Mouse (Mus musculus) intestine, embryonic 16.5 days (tissue): Measurements from ENCODE around the gene Ankrd13d. TPM values are rescaled to one million over a fixed set of nuclear protein-coding genes. Genes with fewer than 3 reads are reported as not detected.
"Not testable (repeated sequence)": the region's sequence is repeated elsewhere in the genome, so short reads cannot be mapped to it uniquely, and the experiment has no call there.

Experiments
- ATAC-seq: fragments of 200-750 bp; cut with Nextera tagmentation; 2 replicates; pipeline ENCODE4 v1.8.0; 2017; ENCODE audit warnings: moderate TSS enrichment, moderate library complexity
- H3K27ac ChIP-seq: fragments of 300-500 bp; sonication (generic); 2 replicates; pipeline ENCODE4 v1.5.1; 2014; ENCODE audit warnings: mild to moderate bottlenecking, low read length
- H3K27me3 ChIP-seq: fragments of 300-500 bp; sonication (generic); replicated peaks from 2 replicates; pipeline ENCODE4 v1.6.1; 2014; ENCODE audit warnings: low read length, control low read depth, mixed read lengths; ENCODE audit not compliant: control insufficient read depth, insufficient read depth
- H3K36me3 ChIP-seq: fragments of 300-500 bp; sonication (generic); 2 replicates; pipeline ENCODE4 v1.6.1; 2014; ENCODE audit warnings: low read length, control low read depth; ENCODE audit not compliant: control insufficient read depth, insufficient read depth
- H3K4me1 ChIP-seq: fragments of 300-500 bp; sonication (generic); 2 replicates; pipeline ENCODE4 v1.6.1; 2014; ENCODE audit warnings: low read length, control low read depth, mixed read lengths; ENCODE audit not compliant: control insufficient read depth, insufficient read depth
- H3K4me2 ChIP-seq: fragments of 300-500 bp; sonication (generic); 2 replicates; pipeline ENCODE4 v1.6.1; 2014; ENCODE audit warnings: low read depth, low read length, control low read depth
- H3K4me3 ChIP-seq: fragments of 300-500 bp; sonication (generic); 2 replicates; pipeline ENCODE4 v1.5.1; 2014; ENCODE audit warnings: mild to moderate bottlenecking, low read length
- H3K9ac ChIP-seq: fragments of 300-500 bp; sonication (generic); 2 replicates; pipeline ENCODE4 v1.6.1; 2014; ENCODE audit warnings: low read depth, low read length
- H3K9me3 ChIP-seq: fragments of 300-500 bp; sonication (generic); 2 replicates; pipeline ENCODE4 v1.6.1; 2016; ENCODE audit warnings: low read length, control low read depth; ENCODE audit not compliant: control insufficient read depth
- WGBS: fragments of 180-500 bp; shearing (Covaris S2); extraction: QIAGEN DNeasy Blood & Tissue Kit; methylation state at CpG from one replicate; pipeline ENCODE4 v1.1.7; 2014; 5-methylcytosine and 5-hydroxymethylcytosine counted together
- polyA plus RNA-seq: library from polyadenylated mRNA; unstranded; fragments of >200 nt; fragmentation: Nextera tagmentation; extraction: Ambion mirVana; gene quantifications from 2 replicates; pipeline ENCODE4 v1.2.1, GENCODE M21; 2015

Gene Ankrd13d
- polyA plus RNA-seq, 1 experiment from 2014 or later = 4.6 TPM

DNA sequence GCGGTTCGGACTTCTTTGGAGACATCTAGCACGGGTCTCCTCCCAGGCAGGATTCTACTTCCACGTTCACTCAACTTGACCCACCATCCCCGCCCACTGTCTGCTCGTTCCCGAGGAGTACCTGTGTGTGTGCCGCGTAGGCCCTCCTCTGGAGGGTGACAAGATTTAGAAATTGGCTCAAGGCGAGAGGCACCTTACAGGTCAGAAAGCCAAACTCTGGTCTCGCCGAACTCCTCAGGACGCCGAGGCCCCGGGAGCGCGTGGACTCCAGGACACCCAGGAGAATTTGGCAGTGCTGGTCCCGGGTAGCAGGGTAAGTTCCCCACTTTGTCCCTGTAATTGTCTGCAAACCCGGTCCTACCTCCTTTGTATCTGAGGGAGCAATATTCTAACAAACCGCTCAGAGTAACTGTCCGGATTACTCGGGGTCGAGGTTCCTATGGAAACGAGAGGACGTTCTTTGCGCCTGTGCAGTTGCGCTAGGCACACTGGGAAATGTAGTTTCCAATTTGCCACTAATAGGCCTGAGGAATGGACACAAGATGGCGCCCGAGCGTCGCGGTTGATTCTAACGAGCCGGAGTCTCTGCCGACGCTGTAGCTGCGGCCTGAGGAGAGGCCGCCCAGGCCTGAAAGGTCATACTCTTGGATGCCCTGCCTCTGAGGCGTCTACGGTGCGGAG lies 25.6 kb downstream of the Ankrd13d start:
- under 1% methylated on average over 41 of the region's 41 CpGs for WGBS

DNA sequence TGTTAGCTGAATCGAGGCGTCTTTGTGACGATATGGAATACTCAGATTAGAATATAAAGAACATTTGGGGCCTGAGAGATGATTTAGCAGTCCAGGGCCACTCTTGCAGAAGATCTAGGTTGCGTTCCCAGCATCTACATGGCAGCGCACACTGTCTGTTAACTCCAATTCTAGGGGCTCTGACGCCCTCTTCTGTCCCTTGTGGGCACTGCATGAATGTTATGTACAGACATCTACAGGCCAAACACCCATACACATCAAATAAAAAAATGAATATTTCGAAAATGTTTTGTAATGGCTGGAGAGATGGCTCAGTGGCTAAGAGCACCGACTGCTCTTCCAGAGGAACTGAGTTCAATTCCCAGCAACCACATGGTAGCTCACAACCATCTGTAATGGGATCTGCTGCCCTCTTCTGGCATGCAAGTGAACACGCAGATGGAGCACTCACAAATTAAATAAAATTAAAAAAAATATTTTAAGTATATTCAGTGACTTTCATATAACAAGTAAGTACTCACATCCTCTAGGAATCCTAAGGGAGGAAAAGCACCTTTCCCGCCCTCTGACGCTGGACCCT lies 27.3 kb downstream of the Ankrd13d start:
- no peak overlapping the region for H3K27ac ChIP-seq
- no peak for ATAC-seq
- peaks cover 5% of the 10 kb centered on the region; the same call in 1 of the 2 replicates for H3K4me1 ChIP-seq

More for the DNA sequence above, 25.6 kb downstream of the Ankrd13d start:
- Histone ChIP-seq H3K4me3 (peak overlapping the region; percentile 62), H3K4me2 (peak overlapping the region; percentile 76), H3K4me1 (peaks cover 5% of the 10 kb centered on the region; the same call in 1 of the 2 replicates), H3K27ac (no peak overlapping the region), H3K36me3 (no peaks in the 10 kb centered on the region), H3K9me3 (no peaks in the 10 kb centered on the region), H3K27me3 (no peaks in the 10 kb centered on the region), H3K9ac (peak overlapping the region; percentile 66)
- peak; percentile 88 for ATAC-seq

DNA sequence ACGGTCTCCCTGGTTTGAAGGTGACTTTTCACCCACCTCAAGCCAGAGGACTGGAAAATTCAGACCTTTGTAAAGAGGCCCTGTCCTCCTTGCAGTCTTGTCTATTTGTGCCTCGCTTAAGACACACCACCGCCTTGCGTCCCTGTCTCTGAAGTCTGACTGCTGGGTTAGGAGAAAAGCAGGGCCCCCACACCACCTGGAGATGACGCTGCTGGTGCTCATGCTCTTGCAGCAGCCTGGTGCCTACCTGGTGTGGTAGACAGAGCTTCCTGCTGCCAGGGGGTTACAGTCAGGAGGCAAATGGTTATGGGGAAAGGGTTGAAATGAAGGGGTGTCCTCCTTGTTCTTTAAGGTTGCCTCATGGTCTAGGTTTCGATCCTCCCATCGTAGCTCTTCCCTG lies 28.7 kb downstream of the Ankrd13d start:
- H3K9me3 ChIP-seq = no peaks in the 10 kb centered on the region
- 90% methylated on average over 7 of the region's 7 CpGs for WGBS

More for the DNA sequence above, 27.3 kb downstream of the Ankrd13d start:
- H3K4me2 ChIP-seq = no peak overlapping the region
- H3K9me3 ChIP-seq = no peaks in the 10 kb centered on the region
- no peaks in the 10 kb centered on the region for H3K27me3 ChIP-seq
- no peak overlapping the region for H3K4me3 ChIP-seq
- no peaks in the 10 kb centered on the region for H3K36me3 ChIP-seq
- 76% methylated on average over 11 of the region's 11 CpGs for WGBS
- H3K9ac ChIP-seq = no peak overlapping the region

DNA sequence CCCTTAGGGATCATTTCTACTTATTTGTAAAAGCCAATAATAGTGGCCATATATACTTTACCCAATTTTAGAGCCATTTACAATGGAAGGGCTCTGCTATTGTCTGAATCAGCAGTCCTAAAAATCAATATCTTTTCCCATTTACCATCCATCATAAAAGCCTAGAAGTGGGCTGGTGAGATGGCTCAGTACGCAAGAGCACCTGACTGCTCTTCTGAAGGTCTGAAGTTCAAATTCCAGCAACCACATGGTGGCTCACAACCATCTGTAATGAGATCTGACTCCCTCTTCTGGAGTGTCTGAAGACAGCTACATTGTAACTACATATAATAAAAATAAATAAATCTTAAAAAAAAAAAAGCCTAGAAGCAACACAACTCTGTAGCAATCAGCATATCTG lies 34.3 kb downstream of the Ankrd13d start:
- not testable (repeated sequence) for H3K27me3 ChIP-seq, H3K9me3 ChIP-seq, H3K4me2 ChIP-seq, H3K9ac ChIP-seq, H3K4me1 ChIP-seq, H3K36me3 ChIP-seq, H3K27ac ChIP-seq, H3K4me3 ChIP-seq
- ATAC-seq = peak; percentile 80
- WGBS = 49% methylated on average over 1 of the region's 1 CpGs

More for the DNA sequence above, 28.7 kb downstream of the Ankrd13d start:
- ATAC-seq = no peak
- Histone ChIP-seq H3K4me2 (no peak overlapping the region), H3K27ac (no peak overlapping the region), H3K36me3 (no peaks in the 10 kb centered on the region), H3K9ac (no peak overlapping the region), H3K4me1 (peaks cover 5% of the 10 kb centered on the region; the same call in 1 of the 2 replicates), H3K4me3 (no peak overlapping the region), H3K27me3 (no peaks in the 10 kb centered on the region)

DNA sequence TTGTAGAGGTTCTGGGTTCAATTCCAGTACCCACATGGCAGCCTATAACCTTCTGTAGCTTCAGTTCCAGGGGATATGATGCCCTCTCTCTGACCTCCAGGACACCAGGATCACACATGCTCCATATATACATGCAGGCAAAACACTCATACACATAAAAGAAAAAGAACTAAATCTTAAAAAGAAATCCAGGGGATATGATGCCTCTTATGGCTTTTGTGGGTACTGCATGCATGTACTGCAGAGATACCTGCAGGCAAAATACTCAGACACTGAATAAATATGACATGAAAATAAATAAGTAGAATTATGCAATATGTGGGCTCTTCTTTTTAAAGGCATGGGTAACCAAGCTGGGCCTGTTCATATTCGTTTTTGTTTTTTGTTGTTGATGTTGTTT lies 35.9 kb downstream of the Ankrd13d start:
- Histone ChIP-seq H3K9ac (no peak overlapping the region), H3K36me3 (no peaks in the 10 kb centered on the region), H3K27me3 (no peaks in the 10 kb centered on the region), H3K9me3 (no peaks in the 10 kb centered on the region), H3K27ac (no peak overlapping the region), H3K4me3 (no peak overlapping the region), H3K4me2 (no peak overlapping the region), H3K4me1 (no peaks in the 10 kb centered on the region)
- 60% methylated on average over 1 of the region's 1 CpGs for WGBS
- no peak for ATAC-seq

DNA sequence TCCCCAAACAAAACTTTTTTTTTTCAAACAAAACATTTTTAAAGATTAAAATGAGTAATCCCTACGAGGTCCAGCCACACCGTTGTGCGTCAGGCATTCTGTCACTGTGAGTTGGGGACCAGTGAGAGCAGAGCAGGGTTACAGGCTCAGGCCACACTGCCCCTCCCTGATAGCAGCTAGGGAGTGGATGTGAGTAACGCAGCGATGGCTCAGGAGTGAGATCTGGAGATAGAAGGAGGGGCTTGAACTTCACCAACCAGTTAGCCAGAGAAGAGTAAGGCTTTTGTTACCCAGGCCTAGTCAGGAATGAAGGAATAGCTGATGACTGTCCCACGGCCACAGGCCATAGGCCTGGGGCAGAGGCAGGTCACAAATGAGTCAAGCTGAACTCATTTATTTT lies 38.2 kb downstream of the Ankrd13d start:
- H3K4me3 ChIP-seq = no peak overlapping the region
- H3K9me3 ChIP-seq = no peaks in the 10 kb centered on the region
- no peak overlapping the region for H3K9ac ChIP-seq
- H3K4me2 ChIP-seq = no peak overlapping the region
- H3K36me3 ChIP-seq = no peaks in the 10 kb centered on the region
- no peaks in the 10 kb centered on the region for H3K4me1 ChIP-seq
- WGBS = 80% methylated on average over 6 of the region's 6 CpGs
- no peak for ATAC-seq
- no peaks in the 10 kb centered on the region for H3K27me3 ChIP-seq
- H3K27ac ChIP-seq = no peak overlapping the region

DNA sequence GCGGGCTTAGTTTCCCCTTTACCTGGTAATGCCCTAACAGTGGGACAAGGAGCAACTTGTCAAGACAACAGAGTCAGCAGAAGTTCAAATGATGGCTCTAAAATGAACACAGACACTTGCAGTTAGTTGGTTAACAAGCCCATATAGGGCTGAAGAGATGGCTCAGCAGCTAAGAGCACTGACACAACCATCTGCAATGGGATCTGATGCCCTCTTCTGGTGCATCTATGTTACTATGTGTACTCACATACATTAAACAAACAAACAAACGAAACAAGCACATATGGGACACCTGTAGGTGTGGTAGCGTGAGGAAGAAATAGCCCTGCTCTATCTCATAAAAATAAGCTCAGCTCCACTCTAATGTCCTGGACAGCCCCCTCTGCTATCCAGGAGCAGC lies 40.5 kb downstream of the Ankrd13d start:
- 56% methylated on average over 3 of the region's 3 CpGs for WGBS
- Histone ChIP-seq H3K9me3 (0 out of 2 replicates have a peak, but pooled peaks cover 1% of the 10 kb centered on the region), H3K4me3 (no peak overlapping the region), H3K27me3 (no peaks in the 10 kb centered on the region), H3K9ac (no peak overlapping the region), H3K4me2 (no peak overlapping the region), H3K4me1 (no peaks in the 10 kb centered on the region), H3K36me3 (no peaks in the 10 kb centered on the region), H3K27ac (no peak overlapping the region)
- ATAC-seq = no peak

DNA sequence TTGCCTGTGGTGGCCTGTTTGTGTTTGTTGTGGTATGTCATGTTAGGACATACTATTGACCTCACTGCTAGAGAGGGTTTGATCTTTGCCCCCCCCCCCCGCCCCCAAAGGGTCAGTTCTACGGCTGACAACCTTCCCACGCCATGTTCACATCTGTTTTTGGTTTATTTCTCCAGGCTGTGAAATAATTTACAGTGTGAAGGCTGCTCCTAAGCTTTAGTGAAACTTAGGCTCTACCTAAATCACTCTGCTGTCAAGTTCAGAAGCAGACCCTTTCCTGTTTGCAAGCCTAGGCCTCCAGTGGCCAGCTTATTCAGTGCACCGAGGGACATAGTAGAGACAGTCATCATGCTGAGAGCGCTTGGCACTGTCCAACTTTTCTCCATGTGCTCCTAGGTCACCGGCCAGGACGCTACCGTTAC lies 42.7 kb downstream of the Ankrd13d start:
- H3K27ac ChIP-seq = no peak overlapping the region
- H3K36me3 ChIP-seq = no peaks in the 10 kb centered on the region
- no peak for ATAC-seq
- H3K27me3 ChIP-seq = no peaks in the 10 kb centered on the region
- no peak overlapping the region for H3K4me3 ChIP-seq
- no peak overlapping the region for H3K9ac ChIP-seq
- H3K4me2 ChIP-seq = no peak overlapping the region
- 57% methylated on average over 8 of the region's 8 CpGs for WGBS
- 0 out of 2 replicates have a peak, but pooled peaks cover 2% of the 10 kb centered on the region for H3K9me3 ChIP-seq
- no peaks in the 10 kb centered on the region for H3K4me1 ChIP-seq

DNA sequence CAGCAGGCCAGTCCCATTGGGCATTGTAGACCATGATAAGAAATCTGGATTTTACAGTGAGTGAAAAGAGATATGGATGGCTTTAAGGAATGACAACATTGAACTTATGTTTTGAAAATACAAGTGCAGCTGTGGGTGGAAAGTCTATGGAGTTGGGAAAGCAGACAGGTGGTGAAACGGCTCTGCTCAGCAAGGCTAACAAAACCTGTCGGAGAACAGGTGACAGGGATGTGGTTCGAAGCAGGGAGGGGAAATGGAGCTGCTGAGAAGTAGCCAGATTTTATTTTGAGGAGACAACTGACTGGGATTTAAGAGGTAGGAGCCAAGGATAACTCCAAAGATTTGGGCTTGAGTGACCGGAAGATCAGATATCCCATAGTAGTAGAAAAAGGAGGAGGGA lies 48.4 kb downstream of the Ankrd13d start:
- WGBS = 71% methylated on average over 4 of the region's 4 CpGs
- H3K9ac ChIP-seq = no peak overlapping the region
- ATAC-seq = no peak
- no peak overlapping the region for H3K4me2 ChIP-seq
- H3K27ac ChIP-seq = no peak overlapping the region
- H3K27me3 ChIP-seq = no peaks in the 10 kb centered on the region
- no peaks in the 10 kb centered on the region for H3K36me3 ChIP-seq
- no peak overlapping the region for H3K4me3 ChIP-seq
- H3K9me3 ChIP-seq = 0 out of 2 replicates have a peak, but pooled peaks cover 2% of the 10 kb centered on the region
- H3K4me1 ChIP-seq = peaks cover 19% of the 10 kb centered on the region
